Mouse (Mus musculus) cortical plate, adult 2 months (tissue): Measurements from ENCODE around the gene Hivep2.

ENCODE experiments used
- CTCF ChIP-seq: fragments of 200-500 bp; IDR thresholded peaks from 2 replicates; pipeline ENCODE4 v1.5.1; 2011; ENCODE audit warnings: mild to moderate bottlenecking, control low read depth, low read length; ENCODE audit not compliant: insufficient read depth; ENCODE audit errors: extremely low read depth
- POLR2A ChIP-seq: fragments of 200-500 bp; IDR thresholded peaks from 2 replicates; pipeline ENCODE4 v1.6.1; 2011; ENCODE audit warnings: mild to moderate bottlenecking, low read length, control low read depth; ENCODE audit not compliant: insufficient read depth; ENCODE audit errors: extremely low read depth

GRCm38 (mm10) chr10:13973563-13974179, 7.8 kb downstream of the Hivep2 start:
- no peak for TF ChIP-seq CTCF
- no peak for TF ChIP-seq POLR2A
